Mouse (Mus musculus) cerebellum, adult 9-11 months (tissue): ENCODE data around the gene Srpk1.
"Not testable (repeated sequence)": the region's sequence is repeated elsewhere in the genome, so short reads cannot be mapped to it uniquely, and the experiment has no call there.

Source experiments
- DNase-seq: peaks from one replicate; pipeline ENCODE4 v3.0.0; 2022

Srpk1 gene

DNA sequence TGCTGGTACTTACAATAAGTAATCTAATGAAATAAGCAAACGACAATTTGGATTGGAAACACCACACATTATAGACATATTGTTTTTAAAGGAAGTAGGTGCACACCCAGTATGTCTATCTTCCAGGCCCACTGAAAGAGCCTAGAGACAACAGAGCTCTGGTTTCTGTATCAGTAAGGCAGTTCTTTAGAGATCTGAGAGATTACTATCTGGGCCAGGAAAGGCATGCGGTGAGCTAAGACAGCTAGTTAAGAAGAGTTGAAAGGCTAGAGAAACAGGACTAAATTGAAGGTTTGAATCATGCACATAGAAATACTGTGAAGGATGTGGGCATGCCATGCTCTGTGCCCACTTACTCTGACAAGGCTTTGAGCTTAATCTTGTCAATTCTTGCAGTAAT is 9.9 kb downstream of the Srpk1 start:
- no peak for DNase-seq

GRCm38 (mm10) chr17:28609543-28609942 is 13.0 kb downstream of the Srpk1 start:
- DNase-seq = no peak

DNA sequence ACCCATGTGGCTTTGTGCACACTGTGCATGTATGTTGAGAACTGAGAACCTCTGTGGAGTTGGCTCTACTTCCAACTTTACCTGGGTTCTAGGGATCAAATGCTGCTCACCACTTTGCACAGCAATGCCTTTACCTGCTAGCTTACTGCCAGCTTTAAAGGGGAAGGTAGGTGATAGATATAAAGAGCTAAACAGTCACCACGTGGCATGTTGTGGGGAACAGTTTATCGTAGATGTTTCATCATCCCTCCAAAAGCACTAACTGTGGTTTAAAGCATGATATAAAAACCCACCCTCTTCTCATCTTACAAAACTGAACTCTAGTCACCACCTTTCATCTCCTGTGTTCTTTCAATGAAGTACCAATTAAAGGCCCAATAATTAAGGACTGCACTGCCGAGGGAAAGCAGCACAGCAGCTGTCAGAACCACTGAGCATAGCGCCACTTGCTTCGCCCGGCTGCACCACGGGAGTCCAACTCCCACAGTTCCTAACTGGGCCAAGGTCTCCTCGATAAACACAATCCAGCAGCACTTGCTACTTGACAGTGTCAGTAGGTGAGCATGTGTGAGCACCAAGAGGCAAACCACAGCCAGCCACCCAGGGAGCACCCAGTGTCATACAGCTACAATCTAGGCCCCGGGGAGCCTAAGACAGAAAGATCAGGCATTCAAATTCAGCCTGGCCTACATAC is 20.8 kb downstream of the Srpk1 start:
- no peak for DNase-seq

DNA sequence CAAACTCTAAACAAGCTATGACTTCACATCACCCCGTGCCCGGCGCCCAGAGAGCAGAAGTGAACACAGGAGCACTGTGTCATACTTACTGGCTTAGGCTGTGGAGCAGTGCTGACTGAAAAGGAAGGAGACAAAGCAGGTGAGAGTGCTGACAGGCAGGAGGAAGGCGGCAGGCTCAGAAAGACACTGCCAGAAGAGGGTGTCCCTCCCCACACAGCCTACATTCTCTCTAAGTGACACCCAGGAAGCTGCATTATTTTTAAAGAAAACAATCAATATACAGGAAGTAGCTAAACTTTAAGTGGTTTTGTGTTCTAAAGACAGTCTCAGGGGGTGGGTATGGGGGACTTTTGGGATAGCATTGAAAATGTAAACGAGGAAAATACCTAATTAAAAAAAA is 21.7 kb downstream of the Srpk1 start:
- DNase-seq = no peak

GRCm38 (mm10) chr17:28593965-28594364 is 28.5 kb downstream of the Srpk1 start:
- DNase-seq = no peak

- DNase-seq = peak; percentile 61
These were observed 29.5 kb downstream of the Srpk1 start for GRCm38 (mm10) chr17:28592998-28593397.

DNA sequence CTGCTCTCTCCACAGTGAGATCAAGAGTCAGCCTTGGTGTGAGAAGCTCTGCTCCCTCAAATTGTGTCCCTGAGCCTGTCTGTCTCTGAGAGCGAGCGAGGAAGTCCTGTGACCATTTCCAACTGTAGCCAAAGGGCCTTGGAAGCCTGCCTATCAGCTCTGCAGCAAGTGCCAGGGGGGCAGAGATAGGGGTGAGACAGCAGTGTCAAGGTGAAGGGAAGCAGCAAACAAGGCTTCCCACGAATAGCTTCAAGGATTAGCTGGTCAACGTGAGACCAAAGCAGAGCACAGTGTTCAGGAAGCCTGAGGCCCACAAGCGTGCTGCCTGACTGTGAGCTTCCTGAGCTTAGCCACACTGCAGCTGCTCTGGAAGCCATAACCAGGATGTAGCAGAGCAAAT is 31.0 kb downstream of the Srpk1 start:
- no peak for DNase-seq

DNA sequence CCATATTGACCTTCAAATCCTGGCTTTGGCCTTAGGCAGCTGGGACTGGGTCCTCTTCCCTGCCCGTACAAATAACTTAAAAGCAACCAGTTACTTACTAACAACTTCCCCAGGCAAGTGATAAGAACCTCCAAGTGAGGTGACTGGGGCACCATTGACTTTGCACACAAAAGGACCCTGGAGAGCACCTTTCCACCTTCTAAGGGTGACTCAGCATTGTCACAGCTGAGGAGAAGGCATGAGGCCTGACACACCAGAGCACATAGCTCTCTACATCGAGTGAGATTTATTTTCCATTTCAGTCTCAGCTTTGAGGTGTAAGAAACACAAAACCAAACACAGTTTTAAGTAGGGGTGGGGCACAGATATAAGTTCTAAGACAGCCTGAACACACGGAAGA is 31.9 kb downstream of the Srpk1 start:
- no peak for DNase-seq

GRCm38 (mm10) chr17:28588591-28588990 is 33.9 kb downstream of the Srpk1 start:
- DNase-seq = no peak

GRCm38 (mm10) chr17:28586509-28586908 is 36.0 kb downstream of the Srpk1 start:
- no peak for DNase-seq

GRCm38 (mm10) chr17:28581056-28581455 is 41.5 kb downstream of the Srpk1 start:
- no peak for DNase-seq

- DNase-seq = no peak
These were observed 42.1 kb downstream of the Srpk1 start for GRCm38 (mm10) chr17:28580396-28580795.

- DNase-seq = peak; percentile 18
These were observed 47.0 kb downstream of the Srpk1 start, which contains the start of gene Lhfpl5 for GRCm38 (mm10) chr17:28575244-28576125. Lhfpl5 (plus strand) TSS chr17:28575641.

DNA sequence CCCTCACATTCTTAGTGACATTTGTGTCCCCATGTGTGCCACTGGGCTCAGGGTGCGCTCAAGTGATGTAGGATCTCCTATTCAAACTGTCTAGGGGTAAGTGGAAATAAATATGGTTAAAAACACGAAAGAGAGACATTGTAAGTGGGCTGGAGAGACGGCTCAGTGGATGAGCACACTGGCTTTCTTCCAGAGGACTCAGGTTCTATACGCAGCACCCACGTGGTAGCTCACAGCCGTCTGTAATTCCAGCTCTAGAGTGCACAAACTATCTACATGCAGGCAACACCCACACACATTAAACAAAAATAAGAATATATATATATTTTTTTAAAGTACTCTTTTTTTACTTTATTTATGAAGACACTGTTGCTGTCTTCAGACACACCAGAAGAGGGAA is 49.6 kb downstream of the Srpk1 start:
- no peak for DNase-seq

GRCm38 (mm10) chr17:28572521-28572920 is 50.0 kb downstream of the Srpk1 start:
- DNase-seq = no peak

DNA sequence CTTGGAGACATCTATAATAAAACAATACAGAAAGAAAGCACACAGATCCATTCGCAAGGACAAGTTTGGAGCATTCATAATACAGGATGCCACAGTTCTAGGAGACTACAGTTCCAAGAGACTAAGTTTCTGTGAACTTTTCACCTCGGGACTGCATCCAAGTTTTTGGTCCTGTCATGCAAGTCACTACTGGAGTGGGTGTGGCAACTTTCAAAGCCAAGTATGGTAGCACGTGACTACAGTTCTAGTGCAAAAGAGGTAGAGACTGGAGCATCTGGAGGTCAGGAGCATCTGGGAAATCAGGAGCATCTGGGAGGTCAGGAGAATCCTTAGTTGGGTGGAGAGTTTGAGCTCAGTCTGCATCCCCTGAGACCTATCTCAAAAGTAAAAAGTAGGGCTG is 50.6 kb downstream of the Srpk1 start:
- DNase-seq = no peak

DNA sequence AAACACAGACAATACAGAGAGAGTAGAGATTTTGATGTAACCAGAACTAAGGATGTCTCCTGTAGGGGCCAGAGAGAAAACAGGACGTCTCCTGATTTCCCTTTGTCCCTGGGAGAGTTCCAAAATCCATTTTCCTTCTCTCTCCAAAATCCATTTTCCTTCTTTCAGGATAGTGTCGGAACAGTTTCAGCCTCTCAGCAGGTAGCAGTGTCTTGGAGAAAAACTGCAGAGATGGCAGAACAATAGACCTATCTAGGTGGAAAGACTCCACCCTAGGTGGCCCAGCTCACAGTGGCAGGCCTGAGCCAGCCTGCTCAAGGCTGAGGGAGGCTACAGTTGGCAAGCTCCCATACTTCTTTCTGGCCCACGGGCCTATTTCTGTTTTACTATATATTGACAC is 55.0 kb downstream of the Srpk1 start:
- no peak for DNase-seq

DNA sequence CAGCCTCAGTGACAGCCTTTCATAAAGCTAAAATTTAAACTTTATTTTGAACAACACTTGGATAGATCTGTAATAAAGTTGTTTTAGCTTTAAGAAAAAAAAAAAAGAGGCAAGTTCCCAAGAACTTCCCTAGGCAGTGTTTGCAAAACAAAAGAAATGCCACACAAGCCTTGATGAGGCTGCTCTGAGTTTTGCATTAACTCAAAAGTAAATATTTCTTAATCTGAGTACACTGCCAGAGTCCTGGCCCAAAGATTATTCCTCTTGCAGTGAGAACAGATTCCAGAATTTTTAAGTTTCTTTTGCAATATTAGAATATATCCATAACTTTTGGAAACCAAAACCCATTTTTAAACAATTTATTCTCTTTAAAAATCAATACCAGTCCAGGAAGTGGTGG is 57.3 kb downstream of the Srpk1 start:
- DNase-seq = no peak

DNA sequence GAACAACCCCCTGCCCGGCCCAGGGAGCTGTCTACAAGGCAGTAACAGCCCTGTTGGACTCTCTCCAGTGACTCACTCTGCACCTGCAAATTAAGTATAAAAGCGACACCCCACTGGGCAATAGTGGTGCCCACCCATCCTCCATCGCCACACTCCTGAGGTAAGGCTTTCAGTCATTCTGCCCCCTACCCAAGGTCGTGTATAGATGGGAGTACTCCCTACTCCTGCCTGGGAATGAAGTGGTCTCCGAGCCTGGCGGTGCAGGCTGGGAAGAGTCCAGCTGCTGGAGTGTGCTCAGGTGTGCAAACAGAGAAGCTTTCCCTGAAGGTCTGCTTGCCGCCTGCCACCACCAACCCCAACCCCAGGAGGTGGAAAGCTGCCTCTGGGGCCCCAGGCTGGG is 60.9 kb downstream of the Srpk1 start:
- no peak for DNase-seq

DNA sequence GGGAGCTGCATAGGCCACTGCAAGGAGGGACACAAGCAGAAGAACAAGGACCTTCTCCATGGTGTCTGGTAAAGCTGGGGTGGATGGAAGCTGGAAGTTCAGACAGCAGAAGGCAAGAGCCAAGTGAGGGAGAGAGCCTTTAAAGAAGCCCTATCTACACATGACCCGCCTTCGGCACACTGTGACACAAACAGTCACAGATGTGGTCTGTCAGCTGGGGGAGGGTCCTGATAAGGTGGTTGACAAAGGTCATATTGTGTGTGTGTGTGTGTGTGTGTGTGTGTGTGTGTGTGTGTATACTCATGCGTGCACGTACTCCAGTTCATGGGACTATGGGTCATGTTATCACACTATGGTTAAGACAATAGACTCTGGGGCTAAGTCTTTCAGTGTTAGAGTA is 61.9 kb downstream of the Srpk1 start, which contains the start of gene Clps:
TSS of gene Clps (minus strand) at position 169 of the 400 bp plus-strand sequence.
- no peak for DNase-seq

DNA sequence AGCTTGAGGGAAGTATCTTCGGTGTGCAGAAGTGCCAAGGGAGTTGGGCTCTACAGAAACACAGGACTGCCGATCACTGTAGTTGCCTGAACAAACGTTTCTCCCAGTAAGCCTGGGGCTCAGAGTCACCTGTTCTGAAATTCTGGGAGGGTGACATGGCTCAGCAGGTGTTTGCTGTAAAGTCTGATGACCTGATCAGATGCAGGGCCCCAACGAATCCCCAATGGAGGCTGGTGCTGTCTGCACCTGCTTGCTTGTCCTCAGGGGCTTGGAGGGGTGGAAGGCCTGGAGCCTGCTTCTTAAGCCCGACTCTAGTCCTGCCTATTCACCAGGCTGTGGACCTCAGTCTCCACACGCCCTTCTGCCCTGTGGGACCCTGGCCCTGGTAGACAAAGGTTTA is 64.7 kb downstream of the Srpk1 start:
- no peak for DNase-seq

DNA sequence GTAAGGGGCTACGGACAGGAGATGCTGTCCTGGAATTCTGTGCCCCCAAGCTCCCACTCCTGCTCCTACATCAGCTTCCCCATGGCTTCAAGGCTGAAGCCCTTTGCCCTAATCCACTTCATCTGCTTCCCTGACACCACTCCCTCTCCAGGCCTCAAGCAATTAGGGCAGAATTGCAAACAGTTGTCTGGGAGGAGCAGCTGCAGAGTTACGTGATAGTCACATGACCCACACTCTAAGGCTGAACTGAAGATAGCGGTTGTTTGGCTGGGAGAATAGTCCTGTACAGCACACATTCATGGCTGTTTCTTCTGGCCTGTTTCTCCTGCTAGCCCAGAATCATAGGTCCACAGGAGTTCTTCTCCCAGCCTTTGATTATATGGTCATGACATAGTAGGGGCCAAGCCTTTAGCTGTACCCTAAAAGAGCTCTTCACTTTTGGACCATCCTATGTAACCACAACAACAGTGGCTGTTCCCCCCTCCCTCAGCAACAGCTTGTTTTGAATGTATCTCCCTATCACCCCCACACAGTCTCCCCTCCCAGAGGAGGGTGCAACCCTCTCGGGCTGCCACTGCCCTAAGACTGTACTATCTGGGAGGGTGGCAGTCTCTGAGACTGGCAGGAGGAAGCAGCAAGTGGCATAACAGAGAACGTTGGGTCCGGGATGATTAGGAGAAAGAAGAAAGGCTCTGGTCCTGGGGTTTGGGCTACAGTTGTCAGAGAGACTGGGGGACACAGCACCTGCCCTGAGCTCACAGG is 65.7 kb downstream of the Srpk1 start:
- DNase-seq = no peak

GRCm38 (mm10) chr17:28554021-28554420 is 68.5 kb downstream of the Srpk1 start:
- DNase-seq = not testable (repeated sequence)
